Mouse (Mus musculus): ENCODE results near the gene Neurl1a. TPM values are rescaled to one million over a fixed set of nuclear protein-coding genes. Genes with fewer than 3 reads are reported as not detected.
A peak's percentile ranks its signal among the peaks of the same experiment; 100 is the strongest.

The Neurl1a gene
- polyA plus RNA-seq, 1 experiment from 2014 or later: 15.3 TPM

DNA sequence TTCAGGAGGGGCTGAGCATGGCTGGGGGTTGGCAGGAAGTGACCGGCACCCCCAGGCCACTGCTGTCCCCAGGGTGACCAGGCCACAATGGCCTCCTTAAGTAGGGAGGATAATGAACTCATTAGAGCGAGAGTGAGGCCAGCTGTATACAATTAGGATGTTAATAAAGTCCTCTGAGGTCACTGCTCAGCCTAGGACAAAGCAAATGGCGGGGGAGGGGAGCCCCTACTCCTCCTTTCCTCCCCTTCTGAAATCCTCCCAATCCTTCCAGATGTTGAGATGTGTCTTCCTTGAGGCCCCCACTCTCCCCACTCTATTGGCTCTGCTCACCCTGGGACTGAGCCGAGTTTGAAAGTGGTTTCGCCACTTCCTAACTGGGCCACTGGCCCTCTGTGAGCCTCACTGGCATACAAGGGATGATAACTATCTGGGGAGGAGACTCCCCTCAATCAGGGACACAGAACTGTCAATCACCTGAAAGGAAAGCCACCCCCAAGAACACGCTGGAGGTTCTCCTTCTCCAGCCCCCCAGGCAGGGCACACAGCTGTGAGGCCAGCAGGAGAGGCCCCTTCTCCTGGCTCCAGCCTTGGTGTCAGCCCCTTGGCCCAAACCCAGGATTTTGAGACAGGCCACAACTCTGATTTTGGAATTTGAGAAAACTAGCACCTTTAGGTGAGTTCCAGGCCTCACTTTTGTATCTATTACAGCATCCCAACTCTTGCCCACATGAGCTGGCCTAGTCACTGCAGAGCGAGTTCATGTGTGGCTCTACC lies 112.9 kb downstream of the Neurl1a start:
- no peaks in the 10 kb centered on the region for H3K36me3 ChIP-seq (ENCODE audit: control insufficient read depth, insufficient read depth, low read length)
- H3K9me3 ChIP-seq (replicated peaks; ENCODE audit: control insufficient read depth, low read length, poor library complexity, severe bottlenecking): no peaks in the 10 kb centered on the region
- no peak overlapping the region for H3K27ac ChIP-seq (ENCODE audit: low read length)
- 27% methylated on average over 7 of the region's 7 CpGs for WGBS
- H3K4me3 ChIP-seq (ENCODE audit: low read depth, low read length): no peak overlapping the region
- 0 out of 2 replicates have a peak, but pooled peaks have one; percentile 30 for ATAC-seq
- no peak overlapping the region for H3K4me2 ChIP-seq (ENCODE audit: low read length)
- no peak overlapping the region for H3K9ac ChIP-seq (ENCODE audit: low read depth, low read length)
- no peaks in the 10 kb centered on the region for H3K27me3 ChIP-seq (ENCODE audit: control insufficient read depth, insufficient read depth, low read depth, low read length)
- H3K4me1 ChIP-seq (ENCODE audit: control insufficient read depth, insufficient read depth, low read length): peaks cover 4% of the 10 kb centered on the region

DNA sequence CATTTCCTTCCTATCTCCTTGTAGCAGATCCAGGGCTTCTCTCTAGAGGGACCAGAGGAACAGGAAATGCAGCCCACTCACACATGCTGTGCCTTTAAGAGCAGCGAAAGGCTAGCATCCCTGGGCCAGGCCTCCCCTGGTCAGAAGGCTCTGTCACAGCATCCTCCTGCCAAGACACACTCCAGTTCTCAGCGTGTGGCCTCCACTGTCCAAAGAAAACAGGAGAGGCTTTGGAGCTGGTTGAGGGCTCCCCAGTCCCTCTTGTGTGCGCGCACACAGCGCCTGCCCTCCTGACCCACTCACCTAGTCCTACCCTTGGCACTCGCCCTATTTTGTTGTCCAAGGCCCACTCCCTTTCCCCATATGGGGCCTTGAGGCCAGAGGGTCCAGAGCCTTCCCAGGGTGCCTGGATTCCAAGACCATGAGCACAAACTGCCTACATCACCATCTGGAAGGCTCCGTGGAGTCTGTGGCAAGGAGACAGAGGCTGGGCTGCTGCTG lies 113.9 kb downstream of the Neurl1a start:
- Histone ChIP-seq H3K27me3 (ENCODE audit: control insufficient read depth, insufficient read depth, low read depth, low read length) (no peaks in the 10 kb centered on the region), H3K36me3 (ENCODE audit: control insufficient read depth, insufficient read depth, low read length) (no peaks in the 10 kb centered on the region), H3K9me3 (replicated peaks; ENCODE audit: control insufficient read depth, low read length, poor library complexity, severe bottlenecking) (no peaks in the 10 kb centered on the region), H3K4me1 (ENCODE audit: control insufficient read depth, insufficient read depth, low read length) (peaks cover 4% of the 10 kb centered on the region), H3K4me3 (ENCODE audit: low read depth, low read length) (no peak overlapping the region), H3K9ac (ENCODE audit: low read depth, low read length) (no peak overlapping the region), H3K27ac (ENCODE audit: low read length) (no peak overlapping the region), H3K4me2 (ENCODE audit: low read length) (no peak overlapping the region)
- ATAC-seq: no peak
- WGBS: 51% methylated on average over 7 of the region's 7 CpGs

DNA sequence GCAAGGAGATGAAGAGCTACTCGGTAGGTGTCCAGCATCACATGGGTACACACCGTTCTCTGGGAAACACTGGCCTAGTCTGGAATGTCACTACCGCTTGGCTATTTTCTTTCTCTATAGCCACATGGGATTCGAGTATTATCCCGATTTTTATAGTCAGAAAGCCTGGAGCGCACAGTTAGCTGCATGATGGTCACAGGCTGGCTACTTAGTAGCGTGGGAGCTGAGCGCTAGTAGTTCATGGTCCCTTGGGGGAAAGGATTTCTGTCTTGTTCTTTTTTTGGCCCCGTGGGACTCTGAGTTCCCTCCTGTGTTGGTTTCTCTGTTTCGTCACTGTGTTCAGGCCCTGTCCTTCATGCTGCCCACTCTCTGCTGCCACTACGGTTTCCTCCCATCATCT lies 119.5 kb downstream of the Neurl1a start:
- no peak overlapping the region for H3K9ac ChIP-seq (ENCODE audit: low read depth, low read length)
- ATAC-seq: no peak
- H3K4me2 ChIP-seq (ENCODE audit: low read length): no peak overlapping the region
- H3K9me3 ChIP-seq (replicated peaks; ENCODE audit: control insufficient read depth, low read length, poor library complexity, severe bottlenecking): no peaks in the 10 kb centered on the region
- WGBS: 64% methylated on average over 11 of the region's 11 CpGs
- no peak overlapping the region for H3K27ac ChIP-seq (ENCODE audit: low read length)
- no peak overlapping the region for H3K4me3 ChIP-seq (ENCODE audit: low read depth, low read length)
- no peaks in the 10 kb centered on the region for H3K36me3 ChIP-seq (ENCODE audit: control insufficient read depth, insufficient read depth, low read length)
- no peaks in the 10 kb centered on the region for H3K27me3 ChIP-seq (ENCODE audit: control insufficient read depth, insufficient read depth, low read depth, low read length)
- H3K4me1 ChIP-seq (ENCODE audit: control insufficient read depth, insufficient read depth, low read length): peaks cover 16% of the 10 kb centered on the region

DNA sequence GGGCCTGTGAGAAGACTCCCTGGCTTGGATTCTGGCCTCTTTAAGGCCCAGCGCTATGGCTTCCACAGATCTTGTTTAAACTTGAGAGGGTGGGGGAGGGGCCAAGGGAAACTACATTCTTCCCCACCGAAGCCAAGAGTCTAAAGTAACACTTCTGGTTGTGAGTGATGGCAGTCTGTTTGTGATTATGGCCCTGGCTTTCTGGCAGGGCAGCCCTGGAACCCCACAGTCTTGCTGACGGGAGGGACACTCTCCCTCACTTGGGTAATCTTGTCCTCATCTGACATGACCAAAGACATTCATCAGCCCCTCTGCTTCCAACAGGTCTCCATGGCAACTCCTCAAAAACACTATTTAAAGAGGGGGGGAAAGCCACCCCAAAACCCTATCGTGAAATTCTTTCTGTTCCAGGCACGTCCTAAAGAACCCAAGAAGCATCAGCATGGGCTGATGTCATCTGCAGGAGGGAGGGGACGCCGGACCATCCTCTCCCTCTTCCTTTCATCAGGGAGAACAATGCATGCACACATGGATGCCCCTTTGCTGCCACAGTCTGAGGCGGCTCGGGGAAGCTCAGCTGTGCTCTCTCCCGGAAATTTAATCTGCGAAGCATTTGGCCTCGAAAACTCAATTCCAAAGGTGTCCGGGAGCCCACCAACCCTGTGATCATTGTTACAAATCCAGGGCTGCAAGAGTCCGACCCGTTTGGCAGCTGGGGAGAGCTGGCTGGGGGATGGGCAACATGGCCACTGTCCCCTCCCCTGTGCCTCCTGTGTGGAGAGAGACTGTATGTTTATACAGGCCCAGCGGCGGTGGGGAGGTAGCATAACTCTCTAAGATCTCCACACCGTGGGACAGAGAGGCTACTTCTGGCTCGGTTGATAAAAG lies 122.9 kb downstream of the Neurl1a start:
- H3K9ac ChIP-seq (ENCODE audit: low read depth, low read length): peak overlapping the region; percentile 49; the same call in 1 of the 2 replicates
- H3K4me3 ChIP-seq (ENCODE audit: low read depth, low read length): no peak overlapping the region
- peaks cover 16% of the 10 kb centered on the region for H3K4me1 ChIP-seq (ENCODE audit: control insufficient read depth, insufficient read depth, low read length)
- peak; percentile 47; the same call in 1 of the 2 replicates for ATAC-seq
- 5% methylated on average over 19 of the region's 19 CpGs for WGBS
- no peaks in the 10 kb centered on the region for H3K9me3 ChIP-seq (replicated peaks; ENCODE audit: control insufficient read depth, low read length, poor library complexity, severe bottlenecking)
- H3K4me2 ChIP-seq (ENCODE audit: low read length): peak overlapping the region; percentile 30
- 0 out of 2 replicates have a peak overlapping the region, but pooled peaks have one; percentile 47 for H3K27ac ChIP-seq (ENCODE audit: low read length)
- no peaks in the 10 kb centered on the region for H3K27me3 ChIP-seq (ENCODE audit: control insufficient read depth, insufficient read depth, low read depth, low read length)
- no peaks in the 10 kb centered on the region for H3K36me3 ChIP-seq (ENCODE audit: control insufficient read depth, insufficient read depth, low read length)

DNA sequence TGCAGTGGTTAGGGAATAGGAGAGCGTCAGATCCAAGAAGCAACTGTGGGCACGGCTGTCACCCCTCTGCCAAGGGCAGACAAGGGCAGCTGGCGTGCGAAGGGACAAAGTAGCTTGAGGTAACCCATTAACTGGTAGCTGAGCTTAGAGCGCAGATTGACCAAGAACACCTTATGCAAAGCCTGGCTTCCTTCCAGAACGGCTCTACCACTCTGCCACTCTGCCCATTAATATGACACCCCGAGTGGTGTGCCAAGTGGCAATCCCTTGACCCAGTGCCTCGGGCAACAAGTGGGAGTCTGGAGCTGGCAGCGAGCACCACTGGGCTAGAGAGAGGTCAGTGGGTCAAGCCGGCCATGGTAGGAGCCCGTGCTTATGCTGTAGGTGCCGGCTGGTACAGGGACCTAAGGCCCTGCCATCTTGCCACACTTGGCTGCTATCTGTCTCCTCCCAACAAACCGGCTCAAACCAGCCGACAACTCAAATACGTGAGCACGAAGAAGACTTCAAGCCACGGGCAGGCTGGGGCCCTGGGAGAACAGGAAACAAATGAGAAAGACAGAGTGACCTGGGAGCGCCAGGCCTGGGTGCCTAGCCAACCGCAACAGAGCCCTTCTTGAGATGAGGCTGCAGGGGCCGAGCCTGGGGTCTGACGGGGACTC lies 123.7 kb downstream of the Neurl1a start:
- Histone ChIP-seq H3K4me1 (ENCODE audit: control insufficient read depth, insufficient read depth, low read length) (peaks cover 16% of the 10 kb centered on the region), H3K27me3 (ENCODE audit: control insufficient read depth, insufficient read depth, low read depth, low read length) (no peaks in the 10 kb centered on the region), H3K9me3 (replicated peaks; ENCODE audit: control insufficient read depth, low read length, poor library complexity, severe bottlenecking) (no peaks in the 10 kb centered on the region), H3K9ac (ENCODE audit: low read depth, low read length) (peak overlapping the region; percentile 49; the same call in 1 of the 2 replicates), H3K4me3 (ENCODE audit: low read depth, low read length) (no peak overlapping the region), H3K27ac (ENCODE audit: low read length) (0 out of 2 replicates have a peak overlapping the region, but pooled peaks have one; percentile 21), H3K36me3 (ENCODE audit: control insufficient read depth, insufficient read depth, low read length) (no peaks in the 10 kb centered on the region), H3K4me2 (ENCODE audit: low read length) (peak overlapping the region; percentile 30; the same call in 1 of the 2 replicates)
- peak; percentile 22; the same call in 1 of the 2 replicates for ATAC-seq
- WGBS: 53% methylated on average over 21 of the region's 21 CpGs

DNA sequence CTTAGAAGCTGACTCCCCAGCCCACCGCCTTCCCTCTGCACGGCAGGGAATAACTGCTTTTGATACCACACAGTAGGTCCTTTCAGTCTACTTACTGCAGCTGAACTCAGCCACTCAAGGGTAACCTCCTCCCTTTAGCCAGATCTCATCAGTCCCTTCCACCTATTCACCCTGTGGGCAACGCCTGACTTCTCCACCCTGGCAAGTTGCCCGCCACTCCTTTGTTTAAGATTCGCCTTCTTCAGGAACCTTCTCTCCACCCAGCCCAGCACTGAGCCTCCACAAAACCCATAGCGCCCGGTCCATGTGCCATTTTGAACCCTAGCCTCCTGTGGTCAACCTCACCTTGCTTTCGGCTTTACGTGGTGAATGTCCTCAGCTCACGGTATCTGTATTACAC lies 124.5 kb downstream of the Neurl1a start:
- H3K9me3 ChIP-seq (replicated peaks; ENCODE audit: control insufficient read depth, low read length, poor library complexity, severe bottlenecking): no peaks in the 10 kb centered on the region
- no peak overlapping the region for H3K4me2 ChIP-seq (ENCODE audit: low read length)
- 83% methylated on average over 10 of the region's 10 CpGs for WGBS
- H3K9ac ChIP-seq (ENCODE audit: low read depth, low read length): no peak overlapping the region
- no peak overlapping the region for H3K4me3 ChIP-seq (ENCODE audit: low read depth, low read length)
- H3K27ac ChIP-seq (ENCODE audit: low read length): no peak overlapping the region
- peaks cover 16% of the 10 kb centered on the region for H3K4me1 ChIP-seq (ENCODE audit: control insufficient read depth, insufficient read depth, low read length)
- no peaks in the 10 kb centered on the region for H3K36me3 ChIP-seq (ENCODE audit: control insufficient read depth, insufficient read depth, low read length)
- ATAC-seq: no peak
- H3K27me3 ChIP-seq (ENCODE audit: control insufficient read depth, insufficient read depth, low read depth, low read length): no peaks in the 10 kb centered on the region

DNA sequence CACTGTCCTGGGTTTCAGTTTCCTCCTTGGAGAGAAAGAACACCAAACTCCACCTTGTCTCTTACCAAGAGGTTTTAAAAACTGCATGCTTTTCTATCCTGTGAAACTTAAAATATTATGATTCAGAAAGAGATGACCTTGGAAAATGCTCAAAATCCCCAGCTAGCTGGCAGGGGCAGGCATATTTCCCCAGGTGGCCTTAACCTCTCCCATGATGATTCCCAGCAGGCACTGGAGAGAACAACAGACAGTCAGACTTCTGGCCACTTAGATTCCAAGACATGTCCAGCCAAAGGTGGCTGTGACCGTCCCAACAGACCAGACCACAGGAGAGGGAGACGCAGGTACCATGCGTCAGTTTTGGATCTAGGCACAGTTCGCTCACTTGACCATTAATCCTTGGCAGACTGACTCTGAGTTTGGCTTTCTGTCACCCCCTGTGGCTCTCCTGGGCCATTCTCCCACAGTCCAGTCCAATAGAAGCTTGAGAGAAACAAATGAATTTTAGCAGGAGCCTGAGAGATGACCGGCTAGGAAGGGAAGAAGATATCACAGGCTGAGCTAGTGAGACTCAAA lies 125.6 kb downstream of the Neurl1a start:
- 86% methylated on average over 5 of the region's 5 CpGs for WGBS
- H3K4me2 ChIP-seq (ENCODE audit: low read length): no peak overlapping the region
- no peaks in the 10 kb centered on the region for H3K36me3 ChIP-seq (ENCODE audit: control insufficient read depth, insufficient read depth, low read length)
- peaks cover 16% of the 10 kb centered on the region for H3K4me1 ChIP-seq (ENCODE audit: control insufficient read depth, insufficient read depth, low read length)
- ATAC-seq: no peak
- no peaks in the 10 kb centered on the region for H3K27me3 ChIP-seq (ENCODE audit: control insufficient read depth, insufficient read depth, low read depth, low read length)
- no peak overlapping the region for H3K9ac ChIP-seq (ENCODE audit: low read depth, low read length)
- no peak overlapping the region for H3K4me3 ChIP-seq (ENCODE audit: low read depth, low read length)
- H3K9me3 ChIP-seq (replicated peaks; ENCODE audit: control insufficient read depth, low read length, poor library complexity, severe bottlenecking): no peaks in the 10 kb centered on the region
- no peak overlapping the region for H3K27ac ChIP-seq (ENCODE audit: low read length)

DNA sequence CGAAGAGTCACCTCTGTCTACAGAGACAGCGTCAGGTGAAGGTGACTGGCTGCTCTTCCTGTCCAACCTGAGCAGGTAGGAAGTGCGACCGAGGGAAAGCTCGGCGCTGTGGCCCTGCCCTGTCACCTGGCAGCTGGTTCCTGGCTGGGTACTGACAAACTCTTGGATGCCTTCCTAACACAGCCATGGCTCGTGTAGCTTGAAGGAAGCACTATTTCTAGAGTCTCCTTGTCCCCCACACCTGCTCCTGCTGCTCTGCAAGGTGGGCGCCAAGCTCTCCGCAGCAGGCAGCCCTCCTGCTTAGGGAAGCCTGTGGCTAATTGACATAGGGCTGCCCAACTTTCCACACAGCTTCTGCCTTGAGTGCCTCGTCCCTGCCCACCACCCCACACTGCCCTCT lies 126.8 kb downstream of the Neurl1a start:
- WGBS: 94% methylated on average over 10 of the region's 10 CpGs
- no peak overlapping the region for H3K9ac ChIP-seq (ENCODE audit: low read depth, low read length)
- no peak overlapping the region for H3K4me2 ChIP-seq (ENCODE audit: low read length)
- H3K27me3 ChIP-seq (ENCODE audit: control insufficient read depth, insufficient read depth, low read depth, low read length): no peaks in the 10 kb centered on the region
- H3K4me1 ChIP-seq (ENCODE audit: control insufficient read depth, insufficient read depth, low read length): peaks cover 16% of the 10 kb centered on the region
- no peaks in the 10 kb centered on the region for H3K36me3 ChIP-seq (ENCODE audit: control insufficient read depth, insufficient read depth, low read length)
- no peak overlapping the region for H3K27ac ChIP-seq (ENCODE audit: low read length)
- no peaks in the 10 kb centered on the region for H3K9me3 ChIP-seq (replicated peaks; ENCODE audit: control insufficient read depth, low read length, poor library complexity, severe bottlenecking)
- H3K4me3 ChIP-seq (ENCODE audit: low read depth, low read length): no peak overlapping the region
- no peak for ATAC-seq

All from midbrain, embryonic 16.5 days (tissue).